Mouse (Mus musculus) bone marrow macrophage, adult 2 months (primary cell): ENCODE results near the gene Drc1.

Experiments used
- CTCF ChIP-seq: IDR thresholded peaks from 2 replicates; pipeline ENCODE4 v1.5.1; 2012; ENCODE audit warnings: low read depth, mild to moderate bottlenecking, low read length, moderate library complexity
- POLR2A ChIP-seq: IDR thresholded peaks from 2 replicates; pipeline ENCODE4 v1.6.1; 2012; ENCODE audit warnings: mild to moderate bottlenecking, low read depth, low read length, borderline replicate concordance

- no peak for TF ChIP-seq POLR2A
- peak; percentile 64; the same call in 1 of the 2 replicates for TF ChIP-seq CTCF
Measured at GRCm38 (mm10) chr5:30391473-30391872, 110.3 kb downstream of the Drc1 start.
